Mouse (Mus musculus): Measurements from ENCODE around the gene Aip. TPM values are rescaled to one million over a fixed set of nuclear protein-coding genes. Genes with fewer than 3 reads are reported as not detected.

Aip gene
- total RNA-seq, 1 experiment from 2014 or later: 20.6 TPM

- no peak for ATAC-seq (replicated peaks; ENCODE audit: low read depth, poor library complexity, severe bottlenecking)
Measured at GRCm38 (mm10) chr19:4152445-4153231, 27.0 kb upstream of the Aip start.

DNA sequence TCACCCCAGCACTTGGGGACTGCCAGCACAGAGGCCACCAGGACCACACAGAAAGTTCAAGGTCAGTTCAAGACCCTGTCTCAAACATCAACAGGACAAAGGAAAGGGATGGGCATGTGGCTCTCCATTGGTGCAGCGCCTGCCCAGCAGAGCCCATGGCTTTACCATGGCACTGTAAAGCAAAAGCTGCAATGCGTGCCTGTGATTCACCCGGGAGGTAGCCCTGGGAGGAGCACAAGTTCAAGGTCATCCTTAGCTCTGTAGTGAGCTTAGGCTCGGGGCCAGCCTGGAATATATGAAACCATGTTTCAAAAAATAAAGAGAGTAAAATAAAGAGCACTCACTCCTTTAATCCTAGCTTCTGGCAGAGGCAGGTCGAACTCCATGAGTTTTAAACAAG, 26.2 kb upstream of the Aip start:
- ATAC-seq (replicated peaks; ENCODE audit: low read depth, poor library complexity, severe bottlenecking): no peak

DNA sequence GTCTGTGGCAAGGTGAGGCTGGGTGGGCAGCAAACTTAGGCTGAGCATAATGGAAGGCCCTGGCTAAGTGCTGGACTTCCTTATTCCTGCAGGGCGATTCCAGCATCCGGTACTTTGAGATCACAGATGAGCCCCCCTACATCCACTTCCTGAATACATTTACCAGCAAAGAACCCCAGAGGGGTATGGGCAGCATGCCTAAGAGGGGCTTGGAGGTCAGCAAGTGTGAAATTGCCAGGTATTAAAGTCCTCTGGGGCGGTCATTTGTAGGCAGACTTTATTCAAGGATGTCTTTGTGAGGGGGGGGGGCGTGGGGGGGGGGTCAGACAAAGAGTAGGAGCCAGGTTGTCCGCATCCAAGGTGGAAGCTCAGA, 25.8 kb upstream of the Aip start:
- ATAC-seq (replicated peaks; ENCODE audit: low read depth, poor library complexity, severe bottlenecking): no peak

DNA sequence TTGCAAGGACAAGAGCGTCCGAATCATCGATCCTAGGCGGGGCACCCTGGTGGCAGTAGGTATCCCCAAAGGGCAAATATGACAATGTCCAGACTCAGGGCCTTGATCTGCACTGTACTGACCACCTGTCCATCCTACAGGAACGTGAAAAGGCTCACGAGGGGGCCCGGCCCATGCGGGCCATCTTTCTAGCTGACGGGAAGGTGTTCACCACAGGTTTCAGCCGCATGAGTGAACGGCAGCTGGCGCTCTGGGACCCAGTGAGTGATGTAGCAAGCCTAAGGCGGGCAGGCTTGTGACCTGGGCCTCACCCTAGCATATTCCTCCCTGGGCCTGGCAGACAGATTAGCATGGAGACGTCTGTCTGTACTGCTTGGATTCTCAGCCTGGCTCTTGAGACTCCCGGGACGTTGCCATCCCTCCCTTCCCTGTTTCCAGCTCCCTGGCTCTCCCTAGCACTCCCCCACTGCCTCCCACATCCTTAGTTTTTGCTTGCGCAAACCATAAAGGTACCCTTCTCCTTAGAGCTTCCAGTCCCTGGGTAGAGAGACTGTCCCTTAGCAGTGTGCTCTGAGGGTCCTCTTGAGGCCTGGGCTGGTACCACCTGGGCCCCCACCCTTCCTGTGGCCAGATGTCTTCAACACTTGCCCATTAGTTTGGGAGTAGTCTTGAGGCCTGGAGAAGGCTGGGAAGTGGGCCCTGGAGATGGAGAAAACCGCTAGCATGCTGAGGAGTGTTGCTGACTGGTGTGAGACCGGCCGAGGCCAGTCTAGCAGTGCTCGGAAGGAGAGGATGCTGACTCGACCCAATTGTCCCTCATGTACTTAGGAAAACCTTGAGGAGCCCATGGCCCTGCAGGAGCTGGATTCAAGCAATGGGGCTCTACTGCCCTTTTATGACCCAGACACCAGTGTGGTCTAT, 25.2 kb upstream of the Aip start:
- ATAC-seq (replicated peaks; ENCODE audit: low read depth, poor library complexity, severe bottlenecking): no peak

DNA sequence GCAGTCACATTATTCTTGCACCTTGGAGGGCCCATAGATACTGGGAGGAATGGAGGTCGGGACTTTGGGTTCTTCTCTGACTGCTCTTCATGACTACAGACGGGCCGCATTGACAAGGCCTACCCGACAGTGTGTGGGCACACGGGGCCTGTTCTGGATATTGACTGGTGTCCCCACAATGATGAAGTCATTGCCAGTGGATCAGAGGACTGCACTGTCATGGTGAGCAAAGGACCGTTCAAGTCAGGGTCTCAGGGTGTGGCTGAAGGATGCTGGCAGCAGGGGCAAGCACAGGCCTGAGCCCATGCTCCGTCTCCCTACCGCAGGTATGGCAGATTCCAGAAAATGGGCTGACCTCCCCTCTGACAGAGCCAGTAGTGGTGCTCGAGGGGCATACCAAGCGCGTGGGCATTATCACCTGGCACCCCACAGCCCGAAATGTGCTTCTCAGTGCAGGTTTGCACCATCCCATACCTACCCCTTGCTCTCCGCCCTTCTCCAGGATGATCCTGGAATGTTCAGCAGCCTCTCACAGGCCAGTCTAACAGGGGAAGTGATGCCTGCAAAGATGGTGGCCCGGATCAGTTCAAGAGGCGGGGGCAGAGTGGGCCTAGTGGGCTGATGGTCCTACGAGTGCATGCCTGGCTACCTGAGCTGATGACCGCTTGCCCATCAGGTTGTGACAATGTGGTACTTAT, 24.3 kb upstream of the Aip start:
- no peak for ATAC-seq (replicated peaks; ENCODE audit: low read depth, poor library complexity, severe bottlenecking)

GRCm38 (mm10) chr19:4149283-4149682, 23.6 kb upstream of the Aip start:
- no peak for ATAC-seq (replicated peaks; ENCODE audit: low read depth, poor library complexity, severe bottlenecking)

GRCm38 (mm10) chr19:4148819-4149218, 23.2 kb upstream of the Aip start:
- ATAC-seq (replicated peaks; ENCODE audit: low read depth, poor library complexity, severe bottlenecking): no peak

DNA sequence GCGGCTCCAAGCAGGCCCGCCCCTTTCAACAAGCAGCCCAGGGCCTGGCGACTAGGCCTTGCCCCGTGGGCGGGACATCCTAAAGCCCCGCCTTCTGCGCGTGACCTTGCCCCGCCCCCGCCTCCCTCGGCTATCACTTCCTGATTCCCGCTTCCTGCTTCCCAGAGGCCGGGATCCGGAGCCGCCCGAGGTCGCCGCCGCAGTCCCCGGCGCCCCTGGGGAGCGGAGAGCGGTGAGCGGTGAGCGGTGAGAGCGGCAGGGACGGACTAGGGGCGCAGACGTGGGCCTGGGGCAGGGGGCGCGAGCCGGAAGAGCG, 22.8 kb upstream of the Aip start, which contains the start of gene Coro1b:
Coro1b (plus strand) TSS at position 129 of the 316 bp plus-strand sequence.
- ATAC-seq (replicated peaks; ENCODE audit: low read depth, poor library complexity, severe bottlenecking): peak; percentile 91

DNA sequence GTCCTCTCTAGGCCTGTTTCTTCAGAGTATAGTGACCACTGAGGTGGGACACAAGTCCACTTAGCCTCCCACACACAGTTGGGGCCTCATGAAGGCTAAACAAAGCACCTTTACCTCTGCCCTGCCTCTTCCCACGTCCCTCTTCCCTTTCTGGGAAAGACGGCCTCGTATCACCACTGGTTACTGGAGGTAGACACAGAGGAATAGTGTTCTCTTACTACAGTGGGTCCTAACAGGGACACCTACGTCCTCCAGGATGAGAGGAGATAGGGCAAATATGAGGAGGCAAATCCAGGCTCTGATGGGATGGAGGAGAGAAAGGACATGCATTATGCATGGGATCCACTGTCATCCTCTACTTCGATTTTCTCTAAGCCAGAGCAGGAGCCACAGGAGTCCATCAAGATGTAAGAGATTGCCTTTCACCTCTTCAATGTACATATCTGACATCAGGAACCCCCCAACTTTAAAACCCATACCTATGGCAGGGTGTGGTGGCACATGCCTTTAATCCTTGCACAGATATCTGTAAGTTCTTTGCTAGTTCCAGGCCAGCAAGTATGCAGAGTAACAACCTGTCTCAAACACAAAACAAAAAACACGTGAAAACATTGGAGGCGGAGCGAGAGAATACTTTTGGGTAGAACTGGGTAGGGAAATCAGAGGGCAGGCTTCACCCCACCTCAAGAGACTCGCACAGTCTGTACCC, 22.3 kb upstream of the Aip start:
- ATAC-seq (replicated peaks; ENCODE audit: low read depth, poor library complexity, severe bottlenecking): no peak

DNA sequence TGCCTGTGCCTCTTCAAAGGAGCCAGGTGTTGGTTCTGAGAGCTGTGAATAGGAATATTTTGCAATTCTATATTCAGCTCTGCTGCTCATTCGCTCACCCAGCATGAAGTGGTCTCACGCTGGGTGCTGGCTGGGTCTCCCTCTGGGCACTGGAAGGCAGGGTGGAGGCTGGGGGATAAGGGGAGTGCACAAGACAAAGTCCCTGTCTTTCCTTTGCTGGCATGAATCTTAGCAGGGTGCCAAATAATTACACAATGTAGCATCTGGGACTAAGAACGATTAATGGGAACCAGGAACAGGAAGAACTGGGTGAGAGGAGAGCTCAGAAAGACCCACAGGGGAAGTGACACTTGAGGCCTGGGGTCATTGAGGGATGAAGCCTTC, 21.4 kb upstream of the Aip start:
- ATAC-seq (replicated peaks; ENCODE audit: low read depth, poor library complexity, severe bottlenecking): no peak

GRCm38 (mm10) chr19:4146366-4147021, 20.8 kb upstream of the Aip start:
- no peak for ATAC-seq (replicated peaks; ENCODE audit: low read depth, poor library complexity, severe bottlenecking)

DNA sequence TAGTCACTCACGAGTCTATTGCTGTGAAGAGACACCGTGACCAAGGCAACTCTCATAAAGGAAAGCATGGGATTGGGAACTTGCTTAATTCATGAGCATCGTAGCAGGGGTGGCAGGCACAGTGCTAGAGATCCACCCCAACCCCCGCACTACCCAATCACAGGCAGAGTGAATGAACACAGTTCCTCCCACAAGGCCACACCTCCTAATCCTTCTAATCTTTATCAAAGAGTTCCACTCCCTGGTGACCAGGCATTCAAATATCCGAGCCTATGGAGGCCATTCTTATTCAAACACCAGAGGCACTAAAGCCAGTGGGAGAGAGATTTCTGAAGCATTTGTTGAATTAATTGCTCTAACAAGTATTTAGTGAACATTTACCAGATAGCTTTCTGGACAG, 20.3 kb upstream of the Aip start:
- no peak for ATAC-seq (replicated peaks; ENCODE audit: low read depth, poor library complexity, severe bottlenecking)

GRCm38 (mm10) chr19:4144550-4145498, 19.2 kb upstream of the Aip start:
- ATAC-seq (replicated peaks; ENCODE audit: low read depth, poor library complexity, severe bottlenecking): no peak

GRCm38 (mm10) chr19:4143759-4144268, 18.2 kb upstream of the Aip start, which contains the start of gene Cabp4:
Gene Cabp4, minus strand, starts transcription at chr19:4144033.
- no peak for ATAC-seq (replicated peaks; ENCODE audit: low read depth, poor library complexity, severe bottlenecking)

GRCm38 (mm10) chr19:4142416-4143173, 16.9 kb upstream of the Aip start:
- no peak for ATAC-seq (replicated peaks; ENCODE audit: low read depth, poor library complexity, severe bottlenecking)

GRCm38 (mm10) chr19:4140147-4140546, 14.5 kb upstream of the Aip start:
- ATAC-seq (replicated peaks; ENCODE audit: low read depth, poor library complexity, severe bottlenecking): no peak

DNA sequence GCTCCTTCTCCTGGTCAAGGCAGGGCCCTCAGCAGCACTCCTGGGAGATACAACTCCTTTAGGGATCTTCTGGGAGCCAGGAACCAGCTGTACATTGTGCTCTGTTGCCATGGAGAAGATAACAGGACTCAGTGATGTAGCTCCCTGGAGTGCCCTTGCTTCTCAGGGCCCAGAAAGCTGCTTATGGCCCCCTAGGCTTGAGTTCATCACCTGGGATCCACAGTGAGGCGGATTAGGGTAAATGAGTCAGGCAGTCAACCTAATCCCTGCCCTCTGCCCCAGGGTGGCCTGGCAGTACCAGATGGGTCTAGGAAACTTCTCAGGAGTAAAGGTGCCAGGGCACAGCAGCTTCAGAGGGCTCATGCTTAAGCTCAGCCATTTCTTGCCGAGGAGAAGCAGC, 13.8 kb upstream of the Aip start, which contains the start of gene Gpr152:
Gpr152 (plus strand) TSS at position 342 of the 400 bp plus-strand sequence.
- ATAC-seq (replicated peaks; ENCODE audit: low read depth, poor library complexity, severe bottlenecking): no peak

DNA sequence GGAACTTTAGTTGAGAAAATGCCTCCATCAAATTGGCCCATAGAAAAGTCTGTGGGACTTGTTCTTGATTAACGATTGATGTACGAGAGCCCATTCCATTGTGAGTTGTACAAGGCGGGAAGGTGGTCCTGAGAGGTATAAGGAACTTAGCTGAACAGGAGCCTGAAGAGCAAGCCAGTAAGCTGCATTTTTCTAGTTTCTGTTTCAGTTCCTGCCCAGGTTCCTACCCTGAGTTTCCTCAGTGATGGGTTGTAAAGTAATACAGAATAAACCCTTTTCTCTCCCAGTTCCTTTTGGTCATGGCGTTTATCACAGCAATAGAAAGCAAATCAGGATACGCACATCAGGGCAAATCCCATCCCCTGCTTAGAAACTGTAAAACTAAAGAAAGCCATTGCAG, 12.3 kb upstream of the Aip start:
- no peak for ATAC-seq (replicated peaks; ENCODE audit: low read depth, poor library complexity, severe bottlenecking)
